Mouse (Mus musculus) liver, adult (tissue): ENCODE results near the gene Cfap99.

Experiments
- GATA4 ChIP-seq: IDR thresholded peaks from 2 replicates; pipeline ENCODE4 v1.6.1; 2014; ENCODE audit warnings: mild to moderate bottlenecking, low read length; ENCODE audit not compliant: insufficient replicate concordance

Cfap99 gene

GRCm38 (mm10) chr5:34336775-34337450 is 48.5 kb downstream of the Cfap99 start:
- 0 out of 2 replicates have a peak, but pooled peaks have one; percentile 13 for TF ChIP-seq GATA4

- no peak for TF ChIP-seq GATA4
Measured at GRCm38 (mm10) chr5:34340246-34340645, 51.8 kb downstream of the Cfap99 start.

GRCm38 (mm10) chr5:34352084-34352631 is 63.8 kb downstream of the Cfap99 start:
- TF ChIP-seq GATA4 = no peak

- no peak for TF ChIP-seq GATA4
Measured at GRCm38 (mm10) chr5:34360261-34360660, 71.9 kb downstream of the Cfap99 start.

GRCm38 (mm10) chr5:34363115-34363514 is 74.7 kb downstream of the Cfap99 start:
- TF ChIP-seq GATA4 = no peak

- no peak for TF ChIP-seq GATA4
Measured at GRCm38 (mm10) chr5:34368551-34369290, 80.3 kb downstream of the Cfap99 start.

- no peak for TF ChIP-seq GATA4
Measured at GRCm38 (mm10) chr5:34369341-34370021, 81.1 kb downstream of the Cfap99 start, which contains the start of gene Fam193a. Gene Fam193a (plus strand): TSS chr5:34369933.

- no peak for TF ChIP-seq GATA4
Measured at GRCm38 (mm10) chr5:34370022-34370823, 81.8 kb downstream of the Cfap99 start.

- no peak for TF ChIP-seq GATA4
Measured at GRCm38 (mm10) chr5:34370840-34371239, 82.4 kb downstream of the Cfap99 start.

GRCm38 (mm10) chr5:34372141-34372540 is 83.7 kb downstream of the Cfap99 start:
- TF ChIP-seq GATA4 = no peak

- TF ChIP-seq GATA4 = no peak
Measured at GRCm38 (mm10) chr5:34372541-34372940, 84.1 kb downstream of the Cfap99 start.
